In the genomic region with DNA sequence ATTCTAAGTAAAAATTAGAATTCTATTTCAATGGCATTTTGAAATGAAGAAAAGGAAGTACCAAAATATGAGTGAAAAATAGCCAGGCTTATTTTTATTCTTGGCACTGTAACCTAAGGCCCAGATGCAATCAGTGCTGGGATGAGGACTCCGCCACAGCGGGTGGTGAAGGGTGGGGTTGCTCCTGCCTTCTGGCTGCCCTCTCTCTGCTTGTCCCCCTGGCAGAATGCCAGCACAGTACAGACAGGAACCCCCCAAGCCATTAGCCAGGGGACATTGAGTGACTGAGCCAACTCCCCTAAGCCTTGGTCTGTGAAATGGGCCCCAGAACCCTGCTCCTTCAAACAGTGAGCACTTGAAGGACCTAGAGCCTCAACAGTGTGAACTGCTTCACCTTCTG, we compare ENCODE assay signal across 18 mouse cellular contexts.
DNase-seq lines count a peak whose midpoint lies in the region; ATAC-seq lines count a peak whose summit lies in the region.
"Had no signal": no experiment of that assay in that cellular context is flagged by ENCODE, and none has a peak within 500 bp of the region (broad histone marks: within the 10 kb centered on the region; RNA-seq: fewer than 3 reads in every experiment).

No protein-coding gene starts in this region.

- 0 out of 2 replicates have a peak, but pooled peaks cover 2% of the 10 kb centered on the region for H3K4me1 ChIP-seq in heart, embryonic 12.5 days (replicated peaks)

- H3K4me2 ChIP-seq in heart, embryonic 12.5 days = no peak overlapping the region
- H3K4me2 ChIP-seq: forebrain, embryonic 12.5 days; limb, embryonic 15.5 days had no signal

- no peaks in the 10 kb centered on the region for H3K27me3 ChIP-seq in heart, embryonic 12.5 days (replicated peaks)
- H3K27me3 ChIP-seq: forebrain, embryonic 12.5 days; limb, embryonic 15.5 days had no signal

- ATAC-seq in heart, embryonic 12.5 days (ENCODE audit: insufficient number of reproducible peaks, low FRiP score) = 0 out of 2 replicates have a peak, but pooled peaks have one; percentile 18
- peak; percentile 29; the same call in 1 of the 2 replicates for ATAC-seq in cerebellum, adult (ENCODE audit: insufficient number of reproducible peaks, low FRiP score, low TSS enrichment)
- ATAC-seq: liver, postnatal 0 days had no signal

- no peaks in the 10 kb centered on the region for H3K9me3 ChIP-seq in heart, embryonic 12.5 days (replicated peaks)
- H3K9me3 ChIP-seq: forebrain, embryonic 12.5 days; limb, embryonic 15.5 days had no signal

- H3K27ac ChIP-seq in heart, embryonic 12.5 days (ENCODE audit: poor library complexity, severe bottlenecking) = no peak overlapping the region
- H3K27ac ChIP-seq: forebrain, embryonic 12.5 days; limb, embryonic 15.5 days had no signal

- H3K4me3 ChIP-seq in heart, embryonic 12.5 days = no peak overlapping the region
- H3K4me3 ChIP-seq: forebrain, embryonic 12.5 days; limb, embryonic 15.5 days had no signal

- WGBS in heart, embryonic 12.5 days = 66% methylated on average over 2 of the region's 2 CpGs

- no peaks in the 10 kb centered on the region for H3K36me3 ChIP-seq in heart, embryonic 12.5 days
- H3K36me3 ChIP-seq: limb, embryonic 15.5 days had no signal

- no peak overlapping the region for H3K9ac ChIP-seq in heart, embryonic 12.5 days
- H3K9ac ChIP-seq: forebrain, embryonic 12.5 days; limb, embryonic 15.5 days; liver, postnatal 0 days had no signal

- DNase-seq in heart, adult 9 months (ENCODE audit: low spot score in 2 of 2) = no peak
- peak; percentile 17 for DNase-seq in lung, postnatal 10 days
- DNase-seq in lung, adult 18-20 months = no peak
- peak; percentile 80 for DNase-seq in cerebellum, adult 9-10 months
- DNase-seq in right cerebral cortex, postnatal 14 days = no peak
- no peak for DNase-seq in gastrocnemius, postnatal 4 days (ENCODE audit: low spot score in 2 of 2)
- DNase-seq: adrenal gland, postnatal 14 days; B cell, adult 2 months; kidney, adult 8-10 months; kidney, postnatal 36 days; layer of hippocampus, adult 9-11 months; liver, postnatal 0 days; right cerebral cortex, postnatal 4 days; thymus, postnatal 25 days had no signal

Comparison
In these comparisons a context has a peak if more than half of its experiments do, and no peak if none do; other contexts are left out.
1. DNase-seq: peak in lung, postnatal 10 days (single experiment) and cerebellum, adult 9-10 months (single experiment); none in heart, adult 9 months (0 of 2), lung, adult 18-20 months (0 of 2), right cerebral cortex, postnatal 14 days (single experiment) and gastrocnemius, postnatal 4 days (0 of 2).